Mouse (Mus musculus) ES-Bruce4 (cell line): ENCODE data around the gene Slc16a1. TPM values are rescaled to one million over a fixed set of nuclear protein-coding genes. Genes with fewer than 3 reads are reported as not detected.

Source experiments
- H3K27ac ChIP-seq: 2 replicates; pipeline ENCODE4 v1.5.1; 2012; ENCODE audit warnings: low read length, inconsistent platforms; ENCODE audit not compliant: insufficient read depth
- H3K27me3 ChIP-seq: 2 replicates; pipeline ENCODE4 v1.6.1; 2012; ENCODE audit warnings: mild to moderate bottlenecking, low read length, inconsistent platforms; ENCODE audit not compliant: control insufficient read depth, poor library complexity, insufficient read depth, severe bottlenecking
- H3K36me3 ChIP-seq: 2 replicates; pipeline ENCODE4 v1.6.1; 2012; ENCODE audit warnings: inconsistent platforms, mild to moderate bottlenecking, low read length, moderate library complexity; ENCODE audit not compliant: control insufficient read depth, poor library complexity, insufficient read depth, severe bottlenecking
- H3K4me1 ChIP-seq: one replicate; pipeline ENCODE4 v1.8.1; 2011; ENCODE audit warnings: low read length; ENCODE audit not compliant: control insufficient read depth, insufficient read depth
- H3K4me3 ChIP-seq: 2 replicates; pipeline ENCODE4 v1.5.1; 2011; ENCODE audit warnings: low read depth, mild to moderate bottlenecking, low read length
- H3K9ac ChIP-seq: 2 replicates; pipeline ENCODE4 v1.6.1; 2012; ENCODE audit warnings: low read depth, mild to moderate bottlenecking, inconsistent platforms; ENCODE audit not compliant: poor library complexity, severe bottlenecking
- H3K9me3 ChIP-seq: replicated peaks from 2 replicates; pipeline ENCODE4 v1.6.1; 2012; ENCODE audit warnings: mild to moderate bottlenecking, low read length, inconsistent platforms; ENCODE audit not compliant: control insufficient read depth, poor library complexity, insufficient read depth, severe bottlenecking
- CTCF ChIP-seq: IDR thresholded peaks from one replicate; pipeline ENCODE4 v1.8.1; 2011; ENCODE audit warnings: low read depth, low read length
- EP300 ChIP-seq: IDR thresholded peaks from 2 replicates; pipeline ENCODE4 v1.6.1; 2011; ENCODE audit warnings: low read depth, low read length; ENCODE audit not compliant: insufficient read depth
- POLR2A ChIP-seq: IDR thresholded peaks from one replicate; pipeline ENCODE4 v1.8.1; 2011; ENCODE audit warnings: low read length; ENCODE audit not compliant: insufficient read depth
- polyA plus RNA-seq: library from polyadenylated mRNA; stranded (reverse); fragments of >200 nt; gene quantifications from 2 replicates; pipeline ENCODE4 v1.2.4, GENCODE M21; 2011; ENCODE audit warnings: low read depth; ENCODE audit not compliant: missing spikeins, insufficient read depth, insufficient read length

The Slc16a1 gene
- polyA plus RNA-seq, 1 experiment, result 87.2 TPM

GRCm38 (mm10) chr3:104609690-104610380 is 28.6 kb upstream of the Slc16a1 start:
- no peak overlapping the region for H3K4me3 ChIP-seq
- H3K27me3 ChIP-seq, result no peaks in the 10 kb centered on the region
- no peak overlapping the region for H3K9ac ChIP-seq
- no peaks in the 10 kb centered on the region for H3K36me3 ChIP-seq
- no peaks in the 10 kb centered on the region for H3K4me1 ChIP-seq
- no peak overlapping the region for H3K27ac ChIP-seq
- H3K9me3 ChIP-seq, result no peaks in the 10 kb centered on the region
- TF ChIP-seq EP300, result no peak
- TF ChIP-seq CTCF, result no peak
- no peak for TF ChIP-seq POLR2A

- no peak for TF ChIP-seq CTCF
- no peak for TF ChIP-seq EP300
- no peak for TF ChIP-seq POLR2A
- no peak overlapping the region for H3K4me3 ChIP-seq
- no peaks in the 10 kb centered on the region for H3K9me3 ChIP-seq
- H3K27me3 ChIP-seq, result no peaks in the 10 kb centered on the region
- no peaks in the 10 kb centered on the region for H3K4me1 ChIP-seq
- no peak overlapping the region for H3K27ac ChIP-seq
- H3K9ac ChIP-seq, result no peak overlapping the region
- no peaks in the 10 kb centered on the region for H3K36me3 ChIP-seq
Observed at GRCm38 (mm10) chr3:104610453-104611230, 27.8 kb upstream of the Slc16a1 start.

- no peak overlapping the region for H3K9ac ChIP-seq
- no peaks in the 10 kb centered on the region for H3K36me3 ChIP-seq
- no peaks in the 10 kb centered on the region for H3K9me3 ChIP-seq
- no peaks in the 10 kb centered on the region for H3K4me1 ChIP-seq
- no peak overlapping the region for H3K27ac ChIP-seq
- no peaks in the 10 kb centered on the region for H3K27me3 ChIP-seq
- no peak overlapping the region for H3K4me3 ChIP-seq
- TF ChIP-seq EP300, result no peak
- no peak for TF ChIP-seq POLR2A
- TF ChIP-seq CTCF, result no peak
Observed at GRCm38 (mm10) chr3:104611951-104612350, 26.5 kb upstream of the Slc16a1 start.

DNA sequence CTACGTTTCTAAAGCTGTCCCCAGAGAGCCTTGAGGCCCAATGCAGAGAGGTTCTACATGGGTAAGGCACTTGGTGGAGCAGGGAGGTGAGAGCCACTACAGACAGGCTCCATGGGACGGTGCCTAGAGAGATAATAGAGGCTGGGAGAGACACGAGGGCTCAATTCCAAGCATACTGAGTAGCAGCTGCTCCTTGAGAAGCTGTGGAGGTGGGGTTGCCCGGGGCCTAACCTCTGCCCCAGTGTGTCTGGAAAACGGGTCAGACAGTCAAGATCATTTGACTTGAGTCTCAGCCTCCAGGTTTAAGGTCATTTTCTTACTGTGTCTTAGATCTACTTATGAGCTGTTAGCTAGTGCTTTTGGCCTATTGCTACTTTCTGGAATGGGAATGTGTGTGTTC is 25.4 kb upstream of the Slc16a1 start:
- Histone ChIP-seq H3K9me3 (no peaks in the 10 kb centered on the region), H3K36me3 (no peaks in the 10 kb centered on the region), H3K4me1 (no peaks in the 10 kb centered on the region), H3K9ac (no peak overlapping the region), H3K4me3 (no peak overlapping the region), H3K27me3 (no peaks in the 10 kb centered on the region), H3K27ac (no peak overlapping the region)
- TF ChIP-seq POLR2A (no peak), EP300 (no peak), CTCF (no peak)

DNA sequence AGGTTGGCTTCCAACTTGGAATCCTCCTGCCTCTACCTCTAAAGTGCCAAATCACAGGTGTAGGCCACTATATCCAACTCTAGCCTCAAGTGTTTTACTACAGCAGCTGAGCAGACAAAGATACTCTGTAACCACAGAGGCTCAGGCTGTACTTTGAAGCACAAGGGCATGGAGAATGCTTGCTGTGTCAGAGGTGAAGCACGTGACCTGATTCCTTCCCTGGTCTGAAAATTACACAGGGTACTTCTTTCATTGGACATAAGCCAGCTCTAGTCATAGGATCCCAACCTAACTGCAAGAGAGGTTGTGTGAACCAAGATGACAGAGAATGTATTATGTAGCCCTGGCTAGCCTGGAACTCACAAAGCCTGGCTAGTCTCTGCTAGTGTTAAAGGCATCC is 24.4 kb upstream of the Slc16a1 start:
- H3K27me3 ChIP-seq, result no peaks in the 10 kb centered on the region
- H3K9ac ChIP-seq, result no peak overlapping the region
- no peaks in the 10 kb centered on the region for H3K4me1 ChIP-seq
- no peaks in the 10 kb centered on the region for H3K9me3 ChIP-seq
- no peak overlapping the region for H3K27ac ChIP-seq
- TF ChIP-seq CTCF (no peak), POLR2A (no peak), EP300 (no peak)
- H3K36me3 ChIP-seq, result no peaks in the 10 kb centered on the region
- H3K4me3 ChIP-seq, result no peak overlapping the region

GRCm38 (mm10) chr3:104615216-104615615 is 23.3 kb upstream of the Slc16a1 start:
- H3K9ac ChIP-seq, result no peak overlapping the region
- H3K27ac ChIP-seq, result no peak overlapping the region
- no peaks in the 10 kb centered on the region for H3K9me3 ChIP-seq
- H3K27me3 ChIP-seq, result no peaks in the 10 kb centered on the region
- no peaks in the 10 kb centered on the region for H3K4me1 ChIP-seq
- H3K36me3 ChIP-seq, result no peaks in the 10 kb centered on the region
- TF ChIP-seq POLR2A, result no peak
- TF ChIP-seq EP300, result no peak
- TF ChIP-seq CTCF, result no peak
- no peak overlapping the region for H3K4me3 ChIP-seq
